Comparison of ENCODE assay signal across 16 mouse cellular contexts in the genomic region with DNA sequence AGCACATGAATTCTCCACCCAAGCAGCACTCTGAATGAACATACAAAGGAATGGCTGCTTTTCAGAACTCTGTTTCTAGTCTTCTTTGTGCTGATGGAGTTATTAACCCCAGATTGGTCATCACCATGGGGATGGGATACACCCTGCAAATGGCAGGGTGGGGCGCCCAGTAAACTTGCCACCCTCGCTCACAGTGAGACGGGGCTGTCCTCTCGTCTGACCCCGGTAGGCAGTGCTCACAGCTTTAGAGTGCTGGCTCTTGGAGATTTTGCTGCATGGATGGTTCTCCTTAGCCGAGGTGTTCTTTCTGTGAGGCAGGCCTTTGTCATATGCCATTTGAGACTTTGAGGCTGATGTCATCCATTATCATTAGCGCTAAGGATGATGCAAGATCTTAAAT. TPM values are rescaled to one million over a fixed set of nuclear protein-coding genes. Genes with fewer than 3 reads are reported as not detected.
DNase-seq lines count a peak whose midpoint lies in the region; ATAC-seq and TF ChIP-seq lines count a peak whose summit lies in the region.
"Had no signal": no experiment of that assay in that cellular context is flagged by ENCODE, and none has a peak within 500 bp of the region (broad histone marks: within the 10 kb centered on the region; RNA-seq: fewer than 3 reads in every experiment).

No protein-coding gene starts in this region.

- no peaks in the 10 kb centered on the region for H3K27me3 ChIP-seq in embryonic facial prominence, embryonic 14.5 days (replicated peaks; ENCODE audit: control insufficient read depth, insufficient read depth, low read length)
- 0 out of 2 replicates have a peak, but pooled peaks cover 3% of the 10 kb centered on the region for H3K27me3 ChIP-seq in embryonic facial prominence, embryonic 10.5 days (replicated peaks; ENCODE audit: low read depth, poor library complexity, severe bottlenecking)
- no peaks in the 10 kb centered on the region for H3K27me3 ChIP-seq in neural tube, embryonic 15.5 days (replicated peaks)
- peaks cover 3% of the 10 kb centered on the region; the same call in 1 of the 2 replicates for H3K27me3 ChIP-seq in hindbrain, embryonic 12.5 days
- no peaks in the 10 kb centered on the region for H3K27me3 ChIP-seq in liver, postnatal 0 days (ENCODE audit: insufficient read depth, low read length)

- no peaks in the 10 kb centered on the region for H3K4me1 ChIP-seq in embryonic facial prominence, embryonic 14.5 days (ENCODE audit: control insufficient read depth, insufficient read depth, low read length)
- peaks cover 4% of the 10 kb centered on the region; the same call in 1 of the 2 replicates for H3K4me1 ChIP-seq in embryonic facial prominence, embryonic 10.5 days
- no peaks in the 10 kb centered on the region for H3K4me1 ChIP-seq in neural tube, embryonic 15.5 days
- 0 out of 2 replicates have a peak, but pooled peaks cover 4% of the 10 kb centered on the region for H3K4me1 ChIP-seq in hindbrain, embryonic 12.5 days
- H3K4me1 ChIP-seq in liver, postnatal 0 days (ENCODE audit: insufficient read depth) = no peaks in the 10 kb centered on the region

- no peak for DNase-seq in embryonic facial prominence, embryonic 14.5 days (ENCODE audit: low spot score)
- no peak for DNase-seq in embryonic facial prominence, embryonic 10.5 days (ENCODE audit: low spot score)
- DNase-seq in neural tube, embryonic 10.5 days (ENCODE audit: extremely low spot score, low spot score) = peak; percentile 41
- DNase-seq in B cell, adult 2 months = no peak
- no peak for DNase-seq in liver, postnatal 0 days
- DNase-seq in thymus, postnatal 14 days = no peak
- DNase-seq: cerebellum, adult 11-12 months; gastrocnemius, postnatal 36 days; heart, postnatal 4 days; kidney, adult 11 months; kidney, postnatal 14 days had no signal

- no peak for TF ChIP-seq CTCF in liver, postnatal 0 days (IDR thresholded peaks at IDR 0.05; ENCODE audit: low read depth)

- no peak overlapping the region for H3K27ac ChIP-seq in embryonic facial prominence, embryonic 14.5 days (replicated peaks; ENCODE audit: low read depth, low read length)
- H3K27ac ChIP-seq in embryonic facial prominence, embryonic 10.5 days (replicated peaks) = no peak overlapping the region
- no peak overlapping the region for H3K27ac ChIP-seq in neural tube, embryonic 15.5 days (replicated peaks)
- H3K27ac ChIP-seq in hindbrain, embryonic 12.5 days = no peak overlapping the region
- H3K27ac ChIP-seq in liver, postnatal 0 days (ENCODE audit: low read depth) = no peak overlapping the region
- H3K27ac ChIP-seq: heart, embryonic 13.5 days had no signal

- no peaks in the 10 kb centered on the region for H3K9me3 ChIP-seq in embryonic facial prominence, embryonic 14.5 days (ENCODE audit: control insufficient read depth, low read length)
- no peaks in the 10 kb centered on the region for H3K9me3 ChIP-seq in embryonic facial prominence, embryonic 10.5 days
- no peaks in the 10 kb centered on the region for H3K9me3 ChIP-seq in neural tube, embryonic 15.5 days (replicated peaks)
- H3K9me3 ChIP-seq in hindbrain, embryonic 12.5 days (replicated peaks) = no peaks in the 10 kb centered on the region
- H3K9me3 ChIP-seq in liver, postnatal 0 days (ENCODE audit: low read length) = no peaks in the 10 kb centered on the region
- H3K9me3 ChIP-seq: heart, embryonic 13.5 days had no signal

- H3K4me2 ChIP-seq in embryonic facial prominence, embryonic 14.5 days (ENCODE audit: low read depth, low read length) = no peak overlapping the region
- no peak overlapping the region for H3K4me2 ChIP-seq in neural tube, embryonic 15.5 days
- H3K4me2 ChIP-seq in hindbrain, embryonic 12.5 days (replicated peaks) = no peak overlapping the region
- H3K4me2 ChIP-seq in liver, postnatal 0 days (ENCODE audit: low read depth, low read length) = no peak overlapping the region
- H3K4me2 ChIP-seq: heart, embryonic 13.5 days; liver, embryonic 11.5 days had no signal

- H3K36me3 ChIP-seq in embryonic facial prominence, embryonic 14.5 days (ENCODE audit: control insufficient read depth, insufficient read depth, low read length) = no peaks in the 10 kb centered on the region
- H3K36me3 ChIP-seq in embryonic facial prominence, embryonic 10.5 days (replicated peaks) = no peaks in the 10 kb centered on the region
- no peaks in the 10 kb centered on the region for H3K36me3 ChIP-seq in neural tube, embryonic 15.5 days
- no peaks in the 10 kb centered on the region for H3K36me3 ChIP-seq in hindbrain, embryonic 12.5 days
- H3K36me3 ChIP-seq in liver, postnatal 0 days (replicated peaks; ENCODE audit: insufficient read depth, low read length) = no peaks in the 10 kb centered on the region
- H3K36me3 ChIP-seq: heart, embryonic 13.5 days had no signal

- TF ChIP-seq EP300 in liver, postnatal 0 days (IDR thresholded peaks at IDR 0.05; ENCODE audit: low read depth) = no peak

- H3K9ac ChIP-seq in embryonic facial prominence, embryonic 14.5 days (ENCODE audit: low read depth, low read length) = no peak overlapping the region
- H3K9ac ChIP-seq in neural tube, embryonic 15.5 days (replicated peaks) = no peak overlapping the region
- no peak overlapping the region for H3K9ac ChIP-seq in hindbrain, embryonic 12.5 days
- no peak overlapping the region for H3K9ac ChIP-seq in liver, postnatal 0 days (replicated peaks)
- H3K9ac ChIP-seq: heart, embryonic 13.5 days had no signal

- no peak overlapping the region for H3K4me3 ChIP-seq in embryonic facial prominence, embryonic 14.5 days (ENCODE audit: low read depth, low read length)
- H3K4me3 ChIP-seq in embryonic facial prominence, embryonic 10.5 days = no peak overlapping the region
- H3K4me3 ChIP-seq in neural tube, embryonic 15.5 days (replicated peaks) = no peak overlapping the region
- H3K4me3 ChIP-seq in hindbrain, embryonic 12.5 days = no peak overlapping the region
- H3K4me3 ChIP-seq in liver, postnatal 0 days (ENCODE audit: low read depth, low read length) = no peak overlapping the region
- H3K4me3 ChIP-seq: heart, embryonic 13.5 days had no signal

- 0 out of 2 replicates have a peak, but pooled peaks have one; percentile 24 for ATAC-seq in embryonic facial prominence, embryonic 14.5 days (ENCODE audit: low read depth)
- no peak for ATAC-seq in neural tube, embryonic 15.5 days (ENCODE audit: low FRiP score)
- peak; percentile 75 for ATAC-seq in hindbrain, embryonic 12.5 days (ENCODE audit: low FRiP score)
- no peak for ATAC-seq in liver, postnatal 0 days

- 88% methylated on average over 7 of the region's 7 CpGs for WGBS in embryonic facial prominence, embryonic 14.5 days
- 83% methylated on average over 7 of the region's 7 CpGs for WGBS in embryonic facial prominence, embryonic 10.5 days
- WGBS in neural tube, embryonic 15.5 days = 25% methylated on average over 7 of the region's 7 CpGs
- WGBS in hindbrain, embryonic 12.5 days = 36% methylated on average over 7 of the region's 7 CpGs
- WGBS in liver, postnatal 0 days (ENCODE audit: insufficient replicate concordance) = 78% methylated on average over 7 of the region's 7 CpGs

RNA-seq across cellular contexts. Expression of a gene that starts 23.7 kb away (rescaled TPM):
- 24.1 and 24.7 TPM in 2 replicates for polyA plus RNA-seq in embryonic facial prominence, embryonic 14.5 days (2014; fragmentation: Nextera tagmentation; extraction: Ambion mirVana)
- polyA plus RNA-seq in embryonic facial prominence, embryonic 10.5 days (2016; fragmentation: Nextera tagmentation; extraction: Ambion mirVana) = 37.7 and 38.9 TPM in 2 replicates
- 18.8 and 22.7 TPM in 2 replicates for polyA plus RNA-seq in neural tube, embryonic 15.5 days (2015; fragmentation: Nextera tagmentation; extraction: Ambion mirVana)
- 39.0 and 41.5 TPM in 2 replicates for polyA plus RNA-seq in hindbrain, embryonic 12.5 days (2016; fragmentation: Nextera tagmentation; extraction: Ambion mirVana)
- 9.7 and 10.7 TPM in 2 replicates for polyA plus RNA-seq in liver, postnatal 0 days (2015; fragmentation: Nextera tagmentation; extraction: Ambion mirVana)

RNA-seq across cellular contexts. Expression of a gene that starts 24.0 kb away (rescaled TPM):
- polyA plus RNA-seq in embryonic facial prominence, embryonic 14.5 days (2014; fragmentation: Nextera tagmentation; extraction: Ambion mirVana) = 2.0 and 2.7 TPM in 2 replicates
- polyA plus RNA-seq in embryonic facial prominence, embryonic 10.5 days (2016; fragmentation: Nextera tagmentation; extraction: Ambion mirVana) = 0.93 and 0.98 TPM in 2 replicates
- polyA plus RNA-seq in neural tube, embryonic 15.5 days (2015; fragmentation: Nextera tagmentation; extraction: Ambion mirVana) = 2.7 and 3.4 TPM in 2 replicates
- 3.0 and 3.6 TPM in 2 replicates for polyA plus RNA-seq in hindbrain, embryonic 12.5 days (2016; fragmentation: Nextera tagmentation; extraction: Ambion mirVana)
- polyA plus RNA-seq in liver, postnatal 0 days (2015; fragmentation: Nextera tagmentation; extraction: Ambion mirVana) = 0.05 TPM in 1 of 2 replicates, not detected in the other
- polyA plus RNA-seq: liver, embryonic 11.5 days; stomach, embryonic 14.5 days had no signal

RNA-seq across cellular contexts. Expression of a gene that starts 56.7 kb away (rescaled TPM):
- 179 and 186 TPM in 2 replicates for polyA plus RNA-seq in embryonic facial prominence, embryonic 14.5 days (2014; fragmentation: Nextera tagmentation; extraction: Ambion mirVana)
- 160 and 162 TPM in 2 replicates for polyA plus RNA-seq in embryonic facial prominence, embryonic 10.5 days (2016; fragmentation: Nextera tagmentation; extraction: Ambion mirVana)
- polyA plus RNA-seq in neural tube, embryonic 15.5 days (2015; fragmentation: Nextera tagmentation; extraction: Ambion mirVana) = 130 and 140 TPM in 2 replicates
- 115 and 125 TPM in 2 replicates for polyA plus RNA-seq in hindbrain, embryonic 12.5 days (2016; fragmentation: Nextera tagmentation; extraction: Ambion mirVana)
- 55.0 and 60.0 TPM in 2 replicates for polyA plus RNA-seq in liver, postnatal 0 days (2015; fragmentation: Nextera tagmentation; extraction: Ambion mirVana)

Comparison
In these comparisons a context has a peak if more than half of its experiments do, and no peak if none do; other contexts are left out.
1. ATAC-seq: peak in embryonic facial prominence, embryonic 14.5 days (single experiment) and hindbrain, embryonic 12.5 days (single experiment); none in neural tube, embryonic 15.5 days (single experiment) and liver, postnatal 0 days (single experiment).